Mouse (Mus musculus) neural tube, embryonic 13.5 days (tissue): Measurements from ENCODE around the gene Slc25a20. TPM values are rescaled to one million over a fixed set of nuclear protein-coding genes. Genes with fewer than 3 reads are reported as not detected.
A peak's percentile ranks its signal among the peaks of the same experiment; 100 is the strongest.
"Not testable (repeated sequence)": the region's sequence is repeated elsewhere in the genome, so short reads cannot be mapped to it uniquely, and the experiment has no call there.

Experiments used
- ATAC-seq: fragments of 200-750 bp; cut with Nextera tagmentation; 2 replicates; pipeline ENCODE4 v1.8.0; 2017; ENCODE audit warnings: low read depth, mild to moderate bottlenecking, moderate TSS enrichment, moderate library complexity
- H3K27ac ChIP-seq: fragments of 300-500 bp; sonication (generic); replicated peaks from 2 replicates; pipeline ENCODE4 v1.5.1; 2015; ENCODE audit warnings: moderate library complexity, mild to moderate bottlenecking, inconsistent platforms
- H3K27me3 ChIP-seq: fragments of 300-500 bp; sonication (generic); 2 replicates; pipeline ENCODE4 v1.6.1; 2015; ENCODE audit warnings: mild to moderate bottlenecking, inconsistent platforms
- H3K36me3 ChIP-seq: fragments of 300-500 bp; sonication (generic); 2 replicates; pipeline ENCODE4 v1.6.1; 2015; ENCODE audit warnings: mild to moderate bottlenecking, inconsistent platforms
- H3K4me1 ChIP-seq: fragments of 300-500 bp; sonication (generic); replicated peaks from 2 replicates; pipeline ENCODE4 v1.6.1; 2015; ENCODE audit warnings: inconsistent platforms
- H3K4me2 ChIP-seq: fragments of 300-500 bp; sonication (generic); 2 replicates; pipeline ENCODE4 v1.6.1; 2015; ENCODE audit warnings: inconsistent platforms, mild to moderate bottlenecking, moderate library complexity
- H3K4me3 ChIP-seq: fragments of 300-500 bp; sonication (generic); 2 replicates; pipeline ENCODE4 v1.5.1; 2015; ENCODE audit warnings: mild to moderate bottlenecking, inconsistent platforms
- H3K9ac ChIP-seq: fragments of 300-500 bp; sonication (generic); 2 replicates; pipeline ENCODE4 v1.6.1; 2015; ENCODE audit warnings: moderate library complexity, mild to moderate bottlenecking, inconsistent platforms
- H3K9me3 ChIP-seq: fragments of 300-500 bp; sonication (generic); 2 replicates; pipeline ENCODE4 v1.6.1; 2016; ENCODE audit warnings: inconsistent platforms
- WGBS: fragments of 180-500 bp; shearing (Covaris S2); methylation state at CpG from one replicate; pipeline ENCODE4 v1.1.7; 2015; 5-methylcytosine and 5-hydroxymethylcytosine counted together
- polyA plus RNA-seq: library from polyadenylated mRNA; unstranded; fragments of >200 nt; fragmentation: Nextera tagmentation; extraction: Ambion mirVana; gene quantifications from 2 replicates; pipeline ENCODE4 v1.2.1, GENCODE M21; 2015

Gene Slc25a20
- polyA plus RNA-seq, 1 experiment from 2014 or later, result 46.2 TPM

DNA sequence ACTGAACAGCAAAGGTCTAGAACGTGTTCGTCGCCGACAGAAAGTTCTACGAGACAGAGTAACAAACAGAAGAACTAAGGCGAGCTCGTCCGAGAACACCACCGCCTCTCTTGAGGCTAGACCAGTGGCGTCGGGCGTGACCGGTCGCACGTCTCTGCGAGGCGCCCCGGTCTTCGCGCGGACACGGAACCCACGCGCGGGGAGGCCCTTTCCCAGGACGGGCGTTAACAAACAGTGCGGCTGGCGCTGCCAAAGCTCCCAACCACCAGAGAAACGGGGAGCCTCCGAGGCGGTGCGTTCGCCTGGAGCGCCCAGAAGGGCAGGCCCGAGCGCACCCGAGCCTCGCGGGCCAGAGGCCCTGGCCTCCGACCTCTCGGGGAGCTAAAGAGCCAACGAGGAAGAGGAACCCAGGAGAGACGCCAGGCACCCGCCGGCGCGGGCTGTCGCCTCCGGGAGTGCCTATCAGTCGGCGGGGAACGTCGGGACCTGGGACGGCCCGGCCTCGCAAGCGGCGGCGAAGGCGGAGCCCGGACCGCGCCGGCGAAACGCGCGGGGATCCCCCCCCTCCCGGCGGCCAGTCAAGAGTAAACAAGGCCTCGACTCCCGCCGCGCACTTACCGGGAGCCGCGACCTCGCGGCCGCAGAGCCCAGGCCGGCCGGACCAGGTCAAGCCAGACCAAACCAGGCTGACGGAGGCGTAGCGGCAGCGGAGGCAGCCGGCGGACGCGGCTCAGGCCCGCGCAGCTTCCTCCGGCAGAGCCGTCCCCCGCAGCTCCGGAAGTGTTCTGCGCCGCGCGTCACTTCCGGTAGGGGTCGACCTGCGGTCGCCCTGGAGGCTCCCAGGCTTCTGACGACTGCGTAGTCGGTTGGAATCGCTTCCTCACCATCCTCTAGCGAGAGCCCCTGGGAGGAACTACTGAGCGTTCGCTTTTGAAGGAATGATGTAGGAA, 13.0 kb upstream of the Slc25a20 start, which contains the start of gene Arih2:
Arih2 (minus strand) TSS at position 776 of the 950 bp plus-strand sequence.
- Histone ChIP-seq H3K4me2 (peak within 1 kb of the TSS; percentile 92), H3K9me3 (no peaks in the 10 kb centered on the region), H3K27ac (peak within 1 kb of the TSS; percentile 88), H3K36me3 (no peaks in the 10 kb centered on the region), H3K9ac (peak within 1 kb of the TSS; percentile 92), H3K4me1 (peaks cover 26% of the 10 kb centered on the region), H3K4me3 (peak within 1 kb of the TSS; percentile 100), H3K27me3 (no peaks in the 10 kb centered on the region)
- under 1% methylated on average over 107 of the region's 112 CpGs for WGBS
- peak; percentile 100 for ATAC-seq

DNA sequence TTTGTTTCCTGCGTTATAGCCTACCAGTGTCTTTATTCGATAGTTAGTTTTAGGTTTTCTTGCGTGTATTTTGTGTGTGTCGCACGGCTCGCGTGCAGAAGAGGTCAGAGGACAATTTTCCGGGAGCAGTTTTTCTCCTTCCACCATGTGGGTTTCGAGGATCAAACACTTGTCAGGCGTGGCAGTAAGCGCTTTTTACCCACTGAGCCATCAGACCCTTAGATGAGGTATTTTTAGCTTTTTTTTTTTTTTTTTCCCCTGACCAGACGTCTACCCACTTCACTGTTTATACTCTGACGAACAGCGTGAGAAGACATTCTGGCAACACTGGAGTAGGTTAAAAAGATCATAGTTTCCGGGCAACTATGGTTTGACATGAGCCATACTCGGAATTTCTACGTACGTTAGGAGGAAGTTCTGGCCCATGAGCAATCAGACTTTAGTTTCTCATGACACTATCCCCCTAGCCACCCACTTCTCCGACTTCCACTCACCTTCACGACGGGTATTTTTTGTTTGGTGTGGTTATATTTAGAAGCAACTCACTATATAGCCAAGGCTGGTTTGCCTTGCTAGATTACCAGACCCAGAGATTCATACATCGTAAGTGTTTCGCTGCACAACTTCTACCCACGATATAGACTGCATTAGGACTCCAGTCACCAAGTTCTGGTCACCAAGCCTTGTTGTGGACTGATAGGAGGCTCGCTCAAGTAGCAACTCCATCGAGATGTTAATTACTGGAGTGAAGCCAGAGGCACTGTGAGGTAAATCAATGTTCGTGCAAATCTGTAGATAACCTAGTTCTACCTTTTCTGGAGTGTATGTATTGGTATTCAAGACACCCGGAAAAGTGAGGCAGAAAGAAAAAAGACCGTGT, 12.1 kb upstream of the Slc25a20 start:
- 33% methylated on average over 29 of the region's 29 CpGs for WGBS
- H3K27me3 ChIP-seq, result no peaks in the 10 kb centered on the region
- peak overlapping the region; percentile 92 for H3K4me2 ChIP-seq
- H3K4me3 ChIP-seq, result peak overlapping the region; percentile 100
- no peaks in the 10 kb centered on the region for H3K36me3 ChIP-seq
- peak overlapping the region; percentile 88 for H3K27ac ChIP-seq
- H3K9ac ChIP-seq, result peak overlapping the region; percentile 92
- ATAC-seq, result peak; percentile 25; the same call in 1 of the 2 replicates
- H3K9me3 ChIP-seq, result no peaks in the 10 kb centered on the region
- peaks cover 26% of the 10 kb centered on the region for H3K4me1 ChIP-seq

DNA sequence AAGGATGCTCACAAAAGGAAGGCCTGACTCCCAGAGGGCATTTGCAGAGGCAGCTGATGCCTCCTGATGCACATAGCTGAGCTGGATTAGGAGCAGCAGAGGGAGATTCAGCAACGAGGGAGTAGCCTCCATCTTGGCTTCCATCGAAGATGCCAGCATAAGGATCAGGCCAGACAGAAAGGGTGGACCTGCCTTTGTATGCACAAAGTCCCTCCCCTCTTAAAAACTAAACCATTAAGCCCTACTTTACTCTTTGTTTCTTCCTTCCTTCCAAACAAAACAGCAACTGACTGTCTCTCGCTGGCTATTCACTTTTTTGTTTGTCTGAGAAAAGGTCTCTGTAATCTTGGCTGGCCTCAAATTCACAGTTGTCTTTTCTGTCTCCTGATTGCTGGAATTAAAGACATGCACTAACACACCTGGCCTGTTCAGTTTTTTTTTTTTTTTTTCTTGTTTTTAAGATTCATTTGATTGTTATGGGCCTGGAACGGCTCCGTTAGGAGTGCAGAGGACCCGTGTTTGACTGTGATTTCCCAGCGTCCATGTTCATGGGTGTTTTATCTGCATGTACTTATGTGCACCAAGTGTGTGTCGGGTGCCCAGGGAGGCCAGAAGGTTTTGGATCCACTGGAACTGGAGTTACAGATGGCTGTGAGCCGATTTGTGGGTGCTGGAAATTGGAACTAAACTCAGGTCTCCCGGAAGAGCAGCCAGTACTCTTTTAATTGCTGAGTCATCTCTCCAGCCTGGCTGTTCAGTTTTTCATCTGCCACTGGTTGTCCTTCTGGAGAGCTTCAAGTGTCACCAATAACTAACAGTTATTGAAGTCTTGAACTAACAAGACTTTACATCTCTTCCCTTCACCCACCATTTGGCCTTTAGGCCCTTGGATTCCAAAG, 7.1 kb upstream of the Slc25a20 start:
- WGBS, result 74% methylated on average over 10 of the region's 10 CpGs
- Histone ChIP-seq H3K27me3 (no peaks in the 10 kb centered on the region), H3K4me3 (no peak overlapping the region), H3K27ac (no peak overlapping the region), H3K9me3 (no peaks in the 10 kb centered on the region), H3K4me1 (peaks cover 6% of the 10 kb centered on the region), H3K4me2 (no peak overlapping the region), H3K36me3 (no peaks in the 10 kb centered on the region), H3K9ac (no peak overlapping the region)
- no peak for ATAC-seq

DNA sequence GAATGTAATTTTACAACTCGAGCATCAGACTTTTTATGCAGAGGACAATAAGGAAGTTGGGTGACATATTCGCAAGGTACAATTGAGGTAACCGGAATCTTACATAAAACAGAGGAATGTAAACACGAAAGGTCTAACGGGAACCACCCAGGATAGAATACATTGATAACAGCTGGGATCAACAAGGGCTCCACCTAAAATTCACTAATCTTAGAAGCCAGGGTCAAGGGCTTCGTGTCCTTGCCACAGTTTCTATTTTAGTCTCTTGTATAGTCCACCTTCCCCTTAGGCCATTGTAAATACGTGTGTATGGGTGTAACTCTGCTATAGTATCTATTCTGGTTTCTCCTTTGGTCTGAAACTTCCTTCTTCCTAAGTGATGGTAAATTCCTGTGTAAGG, 6.0 kb upstream of the Slc25a20 start:
- not testable (repeated sequence) for ATAC-seq, H3K4me3 ChIP-seq, H3K27ac ChIP-seq, H3K4me2 ChIP-seq, H3K9ac ChIP-seq, H3K27me3 ChIP-seq, H3K9me3 ChIP-seq, H3K36me3 ChIP-seq, H3K4me1 ChIP-seq
- WGBS, result 83% methylated on average over 7 of the region's 7 CpGs

DNA sequence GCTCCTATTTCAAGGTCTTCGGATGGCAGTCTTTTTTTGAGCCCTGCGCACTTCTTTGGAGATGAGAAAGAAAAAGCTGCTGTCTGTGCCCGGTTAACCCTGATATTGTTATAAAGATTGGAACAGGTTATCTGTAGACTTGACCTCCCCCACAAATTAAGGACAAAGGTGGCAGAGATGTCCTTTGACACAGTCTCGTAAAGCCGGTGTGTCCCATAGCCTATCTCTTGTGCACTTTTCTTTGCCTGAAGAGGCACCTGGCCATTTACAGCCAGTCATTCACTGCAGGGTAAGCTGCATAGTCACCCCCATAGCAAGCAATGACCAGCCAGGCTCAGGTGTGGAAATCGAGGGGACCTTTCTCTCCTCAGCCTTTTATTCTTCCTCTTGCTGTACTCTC, 772 bp downstream of the Slc25a20 start:
- no peak overlapping the region for H3K27ac ChIP-seq
- 42% methylated on average over 6 of the region's 6 CpGs for WGBS
- H3K4me2 ChIP-seq, result peak overlapping the region; percentile 70
- peaks cover 13% of the 10 kb centered on the region for H3K4me1 ChIP-seq
- no peaks in the 10 kb centered on the region for H3K27me3 ChIP-seq
- no peaks in the 10 kb centered on the region for H3K9me3 ChIP-seq
- peak overlapping the region; percentile 74 for H3K9ac ChIP-seq
- ATAC-seq, result no peak
- 0 out of 2 replicates have a peak, but pooled peaks cover 3% of the 10 kb centered on the region for H3K36me3 ChIP-seq
- peak overlapping the region; percentile 67 for H3K4me3 ChIP-seq

DNA sequence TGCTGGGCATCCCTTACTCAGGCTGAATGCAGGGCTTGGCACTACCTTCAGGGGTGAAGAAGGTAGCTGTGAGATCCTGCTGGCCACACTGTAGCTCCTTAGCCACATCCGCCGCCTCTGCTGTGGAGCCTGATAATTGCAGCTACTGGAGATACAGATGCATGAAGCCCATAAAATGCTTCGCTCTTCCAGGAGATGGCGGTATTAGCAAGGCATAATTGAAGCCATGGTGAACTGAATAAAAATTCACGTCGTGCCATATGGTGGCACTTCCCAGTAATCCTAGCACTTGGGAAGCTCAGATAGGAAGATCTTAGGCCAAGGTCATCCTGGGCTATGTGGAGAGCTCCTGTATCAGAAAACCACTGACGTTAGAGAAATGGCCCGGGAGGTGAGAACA, 8.0 kb downstream of the Slc25a20 start:
- no peak overlapping the region for H3K9ac ChIP-seq
- H3K4me1 ChIP-seq, result no peaks in the 10 kb centered on the region
- no peak overlapping the region for H3K27ac ChIP-seq
- no peak for ATAC-seq
- H3K36me3 ChIP-seq, result peaks cover 50% of the 10 kb centered on the region
- H3K4me2 ChIP-seq, result no peak overlapping the region
- 56% methylated on average over 8 of the region's 8 CpGs for WGBS
- H3K9me3 ChIP-seq, result no peaks in the 10 kb centered on the region
- no peaks in the 10 kb centered on the region for H3K27me3 ChIP-seq
- H3K4me3 ChIP-seq, result no peak overlapping the region

DNA sequence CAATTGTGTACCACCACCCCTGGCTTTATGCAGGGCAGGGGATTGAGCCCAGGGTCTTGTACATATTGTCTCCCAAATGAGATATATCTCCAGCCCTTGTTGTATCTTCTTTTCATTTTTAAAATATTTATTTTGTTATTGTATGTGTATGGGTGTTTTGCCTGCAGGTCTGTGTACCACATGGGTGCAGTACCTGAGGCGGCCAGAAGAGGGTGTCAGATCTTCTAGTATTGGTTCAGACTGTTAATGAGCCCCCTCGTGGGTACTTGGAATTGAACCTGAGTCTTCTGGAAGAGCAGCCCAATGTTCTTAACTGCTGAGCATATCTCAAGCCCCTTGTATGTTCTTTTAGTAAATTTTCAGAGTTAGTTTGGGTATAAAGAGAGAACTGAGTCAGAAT, 11.3 kb downstream of the Slc25a20 start:
- no peak overlapping the region for H3K4me3 ChIP-seq
- peaks cover 69% of the 10 kb centered on the region for H3K36me3 ChIP-seq
- H3K9ac ChIP-seq, result no peak overlapping the region
- 52% methylated on average over 2 of the region's 2 CpGs for WGBS
- H3K4me2 ChIP-seq, result no peak overlapping the region
- no peak for ATAC-seq
- H3K9me3 ChIP-seq, result no peaks in the 10 kb centered on the region
- H3K27ac ChIP-seq, result no peak overlapping the region
- no peaks in the 10 kb centered on the region for H3K4me1 ChIP-seq
- H3K27me3 ChIP-seq, result no peaks in the 10 kb centered on the region

DNA sequence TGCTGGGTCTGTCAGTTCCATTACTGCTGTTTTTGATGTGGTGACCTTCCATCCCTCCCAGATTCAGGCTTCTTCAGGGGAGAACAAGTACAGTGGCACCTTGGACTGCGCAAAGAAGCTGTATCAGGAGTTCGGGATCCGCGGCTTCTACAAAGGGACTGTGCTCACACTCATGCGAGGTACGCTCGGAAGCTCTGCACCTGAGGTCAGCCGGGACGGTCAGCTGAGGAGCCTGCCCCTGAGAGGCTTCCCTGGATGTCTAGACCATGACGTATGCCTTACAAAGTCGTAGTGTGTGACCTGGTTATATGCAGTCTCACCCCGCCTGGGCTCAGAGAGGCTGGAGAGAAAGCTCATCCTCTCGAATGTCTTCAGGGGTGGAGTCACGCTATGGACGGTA, 18.1 kb downstream of the Slc25a20 start:
- Histone ChIP-seq H3K4me2 (no peak overlapping the region), H3K9me3 (no peaks in the 10 kb centered on the region), H3K36me3 (peaks cover 72% of the 10 kb centered on the region), H3K9ac (no peak overlapping the region), H3K27ac (no peak overlapping the region), H3K4me3 (no peak overlapping the region), H3K4me1 (0 out of 2 replicates have a peak, but pooled peaks cover 4% of the 10 kb centered on the region), H3K27me3 (no peaks in the 10 kb centered on the region)
- WGBS, result 92% methylated on average over 15 of the region's 15 CpGs
- ATAC-seq, result no peak

DNA sequence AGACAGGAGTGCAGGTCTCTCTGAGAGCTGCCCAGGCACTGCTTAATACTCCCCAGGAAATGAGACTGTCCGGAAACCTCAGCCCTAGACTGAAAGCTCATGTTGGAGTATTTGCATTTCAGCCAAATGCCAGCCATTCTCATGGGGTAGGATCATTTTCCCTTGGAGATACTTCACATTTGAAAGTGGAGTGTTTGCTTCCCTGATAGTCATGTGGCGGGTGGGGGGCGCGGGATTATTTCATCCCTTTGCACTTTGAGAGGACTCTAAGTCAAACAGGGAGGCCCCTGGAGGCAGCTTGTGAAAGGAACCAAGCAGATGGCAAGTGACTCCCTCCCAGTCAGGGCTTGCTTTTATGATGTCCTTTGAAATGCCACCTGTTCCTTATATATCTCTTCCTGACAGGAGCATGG, 24.6 kb downstream of the Slc25a20 start:
- 5% methylated on average over 4 of the region's 4 CpGs for WGBS

DNA sequence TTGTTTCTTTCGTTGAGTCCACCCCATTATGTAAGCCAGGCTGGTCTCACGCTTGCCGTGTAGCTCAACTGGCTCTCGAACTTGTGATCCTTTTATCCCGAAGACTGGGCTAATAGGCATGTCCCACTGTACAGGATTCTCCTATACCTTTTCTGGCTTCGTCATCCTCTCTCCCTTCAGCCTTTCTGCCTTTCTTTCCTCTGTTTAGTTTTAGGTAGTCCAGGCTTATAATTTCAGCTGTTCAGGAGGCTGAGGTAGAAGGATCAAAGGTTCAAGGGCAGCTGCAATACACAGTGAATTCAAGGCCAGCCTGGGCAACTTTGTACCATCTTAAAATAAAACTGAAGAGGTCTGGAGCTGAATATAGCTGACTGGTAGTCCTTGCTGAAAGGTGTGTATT, 25.3 kb downstream of the Slc25a20 start:
- Histone ChIP-seq H3K4me3 (no peak overlapping the region), H3K4me2 (no peak overlapping the region), H3K36me3 (peaks cover 18% of the 10 kb centered on the region), H3K27me3 (no peaks in the 10 kb centered on the region), H3K9ac (no peak overlapping the region), H3K4me1 (peaks cover 31% of the 10 kb centered on the region), H3K9me3 (no peaks in the 10 kb centered on the region), H3K27ac (no peak overlapping the region)
- WGBS, result 40% methylated on average over 6 of the region's 6 CpGs
- no peak for ATAC-seq

More for the DNA sequence above, 24.6 kb downstream of the Slc25a20 start:
- Histone ChIP-seq H3K36me3 (peaks cover 23% of the 10 kb centered on the region), H3K27ac (0 out of 2 replicates have a peak overlapping the region, but pooled peaks have one; percentile 13), H3K4me2 (no peak overlapping the region), H3K4me1 (peaks cover 28% of the 10 kb centered on the region), H3K9me3 (no peaks in the 10 kb centered on the region), H3K27me3 (no peaks in the 10 kb centered on the region), H3K9ac (no peak overlapping the region), H3K4me3 (no peak overlapping the region)
- ATAC-seq, result 0 out of 2 replicates have a peak, but pooled peaks have one; percentile 25

DNA sequence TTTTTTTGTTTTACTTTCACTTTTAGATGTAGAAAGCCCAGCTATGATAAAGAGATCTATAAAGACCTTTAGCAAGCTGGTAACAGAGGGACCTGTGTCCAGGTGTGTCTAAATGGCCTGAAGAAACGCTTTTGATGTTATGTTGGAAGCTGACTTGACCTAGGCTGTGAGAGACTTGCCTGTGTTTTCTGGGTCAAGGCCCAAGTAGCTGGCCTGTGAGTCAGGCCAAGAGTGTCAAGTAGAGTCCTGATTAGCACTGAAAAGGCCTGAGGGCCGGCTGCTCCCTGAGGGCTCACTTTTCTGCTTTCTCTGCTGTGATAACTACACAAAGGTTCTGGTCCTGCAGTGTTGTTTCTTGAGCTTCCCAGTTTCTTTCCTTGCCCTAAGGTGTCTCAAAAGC, 25.8 kb downstream of the Slc25a20 start:
- Histone ChIP-seq H3K27me3 (no peaks in the 10 kb centered on the region), H3K36me3 (peaks cover 13% of the 10 kb centered on the region)
- no peak for ATAC-seq

More for the DNA sequence above, 25.8 kb downstream of the Slc25a20 start:
- 70% methylated on average over 2 of the region's 2 CpGs for WGBS
- Histone ChIP-seq H3K9ac (no peak overlapping the region), H3K4me2 (no peak overlapping the region), H3K4me3 (no peak overlapping the region), H3K4me1 (peaks cover 31% of the 10 kb centered on the region), H3K9me3 (no peaks in the 10 kb centered on the region), H3K27ac (no peak overlapping the region)
